Mouse (Mus musculus): ENCODE data around the gene Pheta2. TPM values are rescaled to one million over a fixed set of nuclear protein-coding genes. Genes with fewer than 3 reads are reported as not detected.
"Not testable (repeated sequence)": the region's sequence is repeated elsewhere in the genome, so short reads cannot be mapped to it uniquely, and the experiment has no call there.

The Pheta2 gene
- total and polyA plus RNA-seq, 3 experiments = 0.08 TPM; not detected in 2

GRCm38 (mm10) chr15:82364561-82364960 is 25.8 kb downstream of the Pheta2 start:
- H3K4me1 ChIP-seq (ENCODE audit: control insufficient read depth in 1 of 2, insufficient read depth in 2 of 2); H3K27me3 ChIP-seq (replicated peaks); H3K27ac ChIP-seq (ENCODE audit: insufficient read depth, low read depth); H3K4me3 ChIP-seq (replicated peaks in 1 of 3; ENCODE audit: low read depth in 2 of 3, low read length in 2 of 3, poor library complexity in 1 of 3); H3K36me3 ChIP-seq (replicated peaks in 1 of 2; ENCODE audit: control insufficient read depth in 1 of 2, insufficient read depth in 1 of 2, low read length in 1 of 2); DNase-seq (ENCODE audit: extremely low read depth); H3K79me2 ChIP-seq (replicated peaks; ENCODE audit: control insufficient read depth, extremely low read depth, insufficient read depth, poor library complexity, severe bottlenecking); H3K9ac ChIP-seq (ENCODE audit: insufficient read depth, low read depth); H3K9me3 ChIP-seq (replicated peaks; ENCODE audit: low read length); in situ Hi-C loops (cut with MboI; ENCODE audit: low pct_ligation_motif_present, low pct_unique_long_range_greater_than_20kb, low sequenced_read_pairs); dilution Hi-C loops (cut with MboI; ENCODE audit: extremely low pct_ligation_motif_present, extremely low pct_unique_long_range_greater_than_20kb, low sequenced_read_pairs): not testable (repeated sequence)
- peak overlapping the region; percentile 40; the same call in 1 of the 2 replicates for H3K4me2 ChIP-seq (ENCODE audit: insufficient read depth, low read depth, poor library complexity, severe bottlenecking)

- TF ChIP-seq RCOR1 (conservative IDR thresholded peaks at IDR 0.05; ENCODE audit: low read depth, low read length) = no peak
- TF ChIP-seq SMC3 (IDR thresholded peaks at IDR 0.05; ENCODE audit: low read depth, low read length) = no peak
- no peak for TF ChIP-seq HCFC1 (IDR thresholded peaks at IDR 0.05; ENCODE audit: low read depth, low read length)
- TF ChIP-seq ZC3H11A (IDR thresholded peaks at IDR 0.05; ENCODE audit: low read depth, low read length) = no peak
- TF ChIP-seq NELFE (IDR thresholded peaks at IDR 0.05; ENCODE audit: low read depth, low read length) = no peak
- no peak for TF ChIP-seq MAFK (IDR thresholded peaks at IDR 0.05; ENCODE audit: insufficient replicate concordance, low read length)
- no peak for TF ChIP-seq JUN (IDR thresholded peaks at IDR 0.05; ENCODE audit: insufficient read depth, low read depth, low read length)
- no peak for TF ChIP-seq GABPA (IDR thresholded peaks at IDR 0.05; ENCODE audit: insufficient replicate concordance, low read depth, low read length)
- no peak for TF ChIP-seq UBTF (IDR thresholded peaks at IDR 0.05; ENCODE audit: low read depth, low read length)
- no peak for TF ChIP-seq NRF1 (IDR thresholded peaks at IDR 0.05; ENCODE audit: low read depth, low read length)
- TF ChIP-seq MAZ (IDR thresholded peaks at IDR 0.05; ENCODE audit: low read depth, low read length) = no peak
- TF ChIP-seq ZKSCAN1 (IDR thresholded peaks at IDR 0.05; ENCODE audit: borderline replicate concordance, low read depth, low read length) = no peak
- no peak for TF ChIP-seq ZNF384 (IDR thresholded peaks at IDR 0.05; ENCODE audit: low read depth, low read length)
- no peak for TF ChIP-seq TBP (conservative IDR thresholded peaks at IDR 0.05; ENCODE audit: low read depth, low read length)
- no peak for TF ChIP-seq ELF1 (IDR thresholded peaks at IDR 0.05; ENCODE audit: low read depth, low read length)
- TF ChIP-seq USF2 (conservative IDR thresholded peaks at IDR 0.05; ENCODE audit: low read depth, low read length) = no peak
- TF ChIP-seq USF1 (IDR thresholded peaks at IDR 0.05; ENCODE audit: low read depth, low read length) = no peak
- no peak for TF ChIP-seq IRF4 (IDR thresholded peaks at IDR 0.05; ENCODE audit: low read depth, low read length)
- TF ChIP-seq EP300 (IDR thresholded peaks at IDR 0.05; ENCODE audit: low read length) = no peak
- Histone ChIP-seq H3K79me2 (replicated peaks; ENCODE audit: control insufficient read depth, extremely low read depth, insufficient read depth, poor library complexity, severe bottlenecking) (no peaks in the 10 kb centered on the region), H3K4me3 (replicated peaks in 1 of 3; ENCODE audit: low read depth in 2 of 3, low read length in 2 of 3, poor library complexity in 1 of 3) (no peak overlapping the region), H3K9ac (ENCODE audit: insufficient read depth, low read depth) (no peak overlapping the region), H3K27ac (ENCODE audit: insufficient read depth, low read depth) (no peak overlapping the region), H3K36me3 (replicated peaks in 1 of 2; ENCODE audit: control insufficient read depth in 1 of 2, insufficient read depth in 1 of 2, low read length in 1 of 2) (no peaks in the 10 kb centered on the region), H3K4me2 (ENCODE audit: insufficient read depth, low read depth, poor library complexity, severe bottlenecking) (no peak overlapping the region), H3K4me1 (ENCODE audit: control insufficient read depth in 1 of 2, insufficient read depth in 2 of 2) (peaks cover 0 to 8% of the 10 kb centered on the region in 2 experiments; a peak in 2 of 4 replicates), H3K9me3 (replicated peaks; ENCODE audit: low read length) (no peaks in the 10 kb centered on the region), H3K27me3 (replicated peaks) (peaks cover 26% of the 10 kb centered on the region)
- in situ Hi-C loops (cut with MboI; ENCODE audit: low pct_ligation_motif_present, low pct_unique_long_range_greater_than_20kb, low sequenced_read_pairs) (no loop called here), dilution Hi-C loops (cut with MboI; ENCODE audit: extremely low pct_ligation_motif_present, extremely low pct_unique_long_range_greater_than_20kb, low sequenced_read_pairs) (no loop called here)
- DNase-seq (ENCODE audit: extremely low read depth) = no peak
These were observed 29.4 kb downstream of the Pheta2 start for GRCm38 (mm10) chr15:82368146-82368545.
